Mouse (Mus musculus): Measurements from ENCODE around the gene Kdsr.

- TF ChIP-seq CTCF (IDR thresholded peaks at IDR 0.05 in 2 of 3, conservative IDR thresholded peaks at IDR 0.05 in 1 of 3; ENCODE audit: control insufficient read depth in 1 of 3, insufficient read depth in 1 of 3, low read depth in 2 of 3, low read length in 3 of 3, poor library complexity in 1 of 3, severe bottlenecking in 1 of 3), result peak in 1 of 3 experiments; percentile 16; a peak in 2 of 6 replicates
- no peak for TF ChIP-seq POLR2AphosphoS5 (IDR thresholded peaks at IDR 0.05; ENCODE audit: borderline replicate concordance, low read depth, low read length)
- TF ChIP-seq E2F4 (IDR thresholded peaks at IDR 0.05; ENCODE audit: borderline replicate concordance, low read depth, low read length), result no peak
- TF ChIP-seq MYC (IDR thresholded peaks at IDR 0.05; ENCODE audit: low read depth, low read length), result no peak
- no peak for TF ChIP-seq USF1 (IDR thresholded peaks at IDR 0.05; ENCODE audit: low read depth, low read length)
- TF ChIP-seq ZC3H11A (IDR thresholded peaks at IDR 0.05; ENCODE audit: low read depth, low read length), result no peak
- TF ChIP-seq POLR2A (IDR thresholded peaks at IDR 0.05; ENCODE audit: control insufficient read depth in 1 of 2, insufficient read depth in 1 of 2, low read depth in 1 of 2, low read length in 2 of 2, poor library complexity in 1 of 2), result no peak
- no peak for TF ChIP-seq ZMIZ1 (IDR thresholded peaks at IDR 0.05; ENCODE audit: low read depth, low read length)
- no peak for TF ChIP-seq TCF12 (IDR thresholded peaks at IDR 0.05; ENCODE audit: low read depth, low read length)
- TF ChIP-seq EP300 (IDR thresholded peaks at IDR 0.05; ENCODE audit: low read depth in 1 of 2, low read length in 2 of 2), result peak; percentile 69 to 79
- TF ChIP-seq SIN3A (IDR thresholded peaks at IDR 0.05; ENCODE audit: low read length), result no peak
- TF ChIP-seq MEF2A (IDR thresholded peaks at IDR 0.05; ENCODE audit: extremely low read depth, insufficient replicate concordance, low read depth, low read length, poor library complexity, severe bottlenecking), result no peak
- TF ChIP-seq MAFK (IDR thresholded peaks at IDR 0.05; ENCODE audit: borderline replicate concordance, low read depth, low read length), result peak; percentile 80
These were observed 66.9 kb downstream of the Kdsr start for GRCm38 (mm10) chr1:106692599-106692998.

Measured in MEL (cell line).